Mouse (Mus musculus) brown adipose tissue, adult 24 weeks (tissue): ENCODE results near the gene Armh4. TPM values are rescaled to one million over a fixed set of nuclear protein-coding genes. Genes with fewer than 3 reads are reported as not detected.

Source experiments
- H3K27ac ChIP-seq: fragments of 200-500 bp; replicated peaks from 2 replicates; pipeline ENCODE4 v1.5.1; 2012; ENCODE audit warnings: low read depth, mild to moderate bottlenecking, low read length
- H3K4me1 ChIP-seq: fragments of 200-500 bp; 2 replicates; pipeline ENCODE4 v1.6.1; 2012; ENCODE audit warnings: low read length, mixed read lengths; ENCODE audit not compliant: control insufficient read depth, insufficient read depth, insufficient read length
- H3K4me3 ChIP-seq: fragments of 200-500 bp; 2 replicates; pipeline ENCODE4 v1.5.1; 2012; ENCODE audit warnings: low read depth, mild to moderate bottlenecking, low read length, moderate library complexity; ENCODE audit not compliant: insufficient read depth
- polyA plus RNA-seq: library from polyadenylated mRNA; stranded (reverse); fragments of >200 nt; gene quantifications from 2 replicates; pipeline ENCODE4 v1.2.4, GENCODE M21; 2012; ENCODE audit not compliant: missing spikeins, insufficient read depth, insufficient read length

Gene Armh4
- polyA plus RNA-seq, 1 experiment, result 0.44 TPM

DNA sequence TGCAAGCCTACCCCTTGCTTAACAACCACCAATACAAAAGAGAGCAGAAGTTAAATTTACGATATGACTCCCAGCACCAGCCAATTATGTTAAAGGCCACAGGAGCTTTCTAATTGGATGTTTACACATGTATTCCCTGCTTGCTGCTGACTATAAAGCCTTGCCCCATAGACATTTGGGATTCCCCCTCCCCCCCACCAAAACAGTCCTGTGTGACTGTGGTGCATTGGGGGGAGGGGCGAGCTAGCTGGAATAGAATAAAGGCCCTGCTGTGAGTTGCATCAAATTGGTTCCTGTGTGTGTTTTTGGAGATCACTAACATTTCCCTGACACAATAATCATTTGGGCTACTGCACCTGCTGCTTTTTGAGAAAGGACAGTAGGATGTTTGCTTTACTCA, 106.6 kb downstream of the Armh4 start:
- no peak overlapping the region for H3K27ac ChIP-seq
- H3K4me1 ChIP-seq, result no peaks in the 10 kb centered on the region
- no peak overlapping the region for H3K4me3 ChIP-seq

DNA sequence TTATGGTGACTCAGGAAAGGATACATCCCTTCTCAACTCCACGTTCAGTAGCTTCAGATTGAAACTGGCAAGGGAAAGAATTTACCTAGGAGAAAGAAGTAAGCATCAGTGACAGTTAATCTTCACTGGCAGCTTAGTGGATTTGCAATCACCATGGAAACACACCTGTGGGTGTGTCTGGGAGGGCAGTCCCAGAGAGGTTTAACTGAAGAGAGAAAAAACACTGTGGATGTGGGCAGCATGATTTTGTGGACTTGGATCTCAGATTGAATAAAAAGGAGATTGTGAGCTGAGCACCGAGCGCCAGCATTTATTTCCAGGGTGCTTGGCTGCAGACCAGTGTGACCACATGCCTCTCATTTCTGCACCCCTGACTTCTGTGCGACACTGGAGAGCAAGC, 122.7 kb downstream of the Armh4 start:
- Histone ChIP-seq H3K4me1 (no peaks in the 10 kb centered on the region), H3K4me3 (no peak overlapping the region), H3K27ac (no peak overlapping the region)

DNA sequence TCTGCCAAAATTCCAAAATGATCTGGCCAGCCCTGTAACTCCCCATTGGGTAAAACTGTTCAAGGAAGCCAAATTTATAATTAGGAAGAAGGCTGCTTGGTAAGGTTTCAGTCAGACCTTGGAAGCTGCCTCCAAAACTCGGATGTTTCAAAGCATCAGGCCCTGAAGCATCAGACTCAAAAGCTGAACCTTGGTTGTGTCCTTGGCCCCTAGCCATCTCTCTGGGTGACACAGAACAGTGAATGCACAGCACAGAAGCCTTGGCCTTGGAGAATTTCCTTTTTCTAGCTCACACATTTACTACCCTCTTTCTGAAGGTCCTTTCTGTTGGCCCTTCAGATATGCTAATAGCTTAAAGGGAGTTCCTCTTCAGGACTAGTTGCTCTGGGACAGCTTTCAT, 134.0 kb downstream of the Armh4 start:
- Histone ChIP-seq H3K27ac (no peak overlapping the region), H3K4me3 (no peak overlapping the region), H3K4me1 (no peaks in the 10 kb centered on the region)

- H3K4me3 ChIP-seq, result no peak overlapping the region
- H3K27ac ChIP-seq, result no peak overlapping the region
- no peaks in the 10 kb centered on the region for H3K4me1 ChIP-seq
Measured at GRCm38 (mm10) chr14:49637422-49637821, 145.8 kb downstream of the Armh4 start.

DNA sequence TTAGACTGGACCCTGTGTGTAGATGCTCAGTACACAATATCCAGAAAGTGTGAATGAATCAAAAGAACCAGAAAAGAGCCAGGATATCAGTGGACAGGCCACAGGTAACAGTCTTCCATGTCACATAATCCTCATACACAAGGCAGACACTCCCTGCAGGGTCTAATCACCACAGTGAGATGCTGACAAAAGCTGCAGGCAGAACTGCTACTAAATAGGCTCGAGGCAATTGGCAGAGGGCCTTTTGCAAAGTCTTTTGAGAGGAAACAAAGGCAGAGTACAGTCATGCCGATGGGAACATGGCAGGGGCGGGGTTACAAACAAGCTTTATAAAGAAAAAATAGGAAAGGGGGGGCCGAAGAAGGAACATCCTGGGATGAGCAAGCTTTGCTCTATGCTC, 157.1 kb downstream of the Armh4 start:
- H3K4me1 ChIP-seq, result no peaks in the 10 kb centered on the region

More for the DNA sequence above, 157.1 kb downstream of the Armh4 start:
- H3K27ac ChIP-seq, result no peak overlapping the region
- H3K4me3 ChIP-seq, result no peak overlapping the region

Other genes with a start within 250 kb of the Armh4 start
- gene Olfr722, start 118.6 kb upstream of the Armh4 start, polyA plus RNA-seq, result not detected in 2 replicates
- gene Olfr723, start 148.4 kb upstream of the Armh4 start, polyA plus RNA-seq, result not detected in 2 replicates
- not detected in 2 replicates for gene Olfr724, start 179.9 kb upstream of the Armh4 start, polyA plus RNA-seq